Mouse (Mus musculus) forebrain, postnatal 0 days (tissue): ENCODE measurements at regions not wholly inside any gene's neighbourhood (a gene's known extent, or its start where the extent isn't known, plus 50 kb on each side); places are given as distances from the start of the nearest gene placed in this dataset.
A peak's percentile ranks its signal among the peaks of the same experiment; 100 is the strongest.

Source experiments
- ATAC-seq: fragments of 200-750 bp; cut with Nextera tagmentation; 2 replicates; pipeline ENCODE4 v1.8.0; 2017; ENCODE audit warnings: mild to moderate bottlenecking, moderate library complexity
- DNase-seq: peaks from one replicate; pipeline ENCODE4 v3.0.0-alpha.2; 2015
- H3K27ac ChIP-seq: fragments of 300-500 bp; sonication (generic); 2 replicates; pipeline ENCODE4 v1.5.1; 2014; ENCODE audit warnings: low read depth, mild to moderate bottlenecking, antibody characterized with exemption, low read length, moderate library complexity, mixed read lengths
- H3K27me3 ChIP-seq: fragments of 300-500 bp; sonication (generic); 2 replicates; pipeline ENCODE4 v1.6.1; 2014; ENCODE audit warnings: mild to moderate bottlenecking, low read length, mixed read lengths; ENCODE audit not compliant: insufficient read depth
- H3K36me3 ChIP-seq: fragments of 300-500 bp; sonication (generic); 2 replicates; pipeline ENCODE4 v1.6.1; 2014; ENCODE audit warnings: mild to moderate bottlenecking, moderate library complexity; ENCODE audit not compliant: insufficient read depth
- H3K4me1 ChIP-seq: fragments of 300-500 bp; sonication (generic); 2 replicates; pipeline ENCODE4 v1.6.1; 2014; ENCODE audit warnings: antibody characterized with exemption; ENCODE audit not compliant: insufficient read depth
- H3K4me2 ChIP-seq: fragments of 300-500 bp; sonication (generic); 2 replicates; pipeline ENCODE4 v1.6.1; 2014; ENCODE audit warnings: low read depth, mild to moderate bottlenecking, moderate library complexity
- H3K4me3 ChIP-seq: fragments of 300-500 bp; sonication (generic); 2 replicates; pipeline ENCODE4 v1.5.1; 2014; ENCODE audit warnings: low read depth, low read length, mixed read lengths
- H3K9ac ChIP-seq: fragments of 300-500 bp; sonication (generic); 2 replicates; pipeline ENCODE4 v1.6.1; 2014; ENCODE audit warnings: mild to moderate bottlenecking
- H3K9me3 ChIP-seq: fragments of 300-500 bp; sonication (generic); 2 replicates; pipeline ENCODE4 v1.6.1; 2016; ENCODE audit warnings: low read length
- CTCF ChIP-seq: sonication (generic); IDR thresholded peaks from 2 replicates; pipeline ENCODE4 v1.5.1; 2016; ENCODE audit warnings: antibody characterized with exemption, control low read depth, low read depth
- WGBS: fragments of 180-500 bp; shearing (Covaris S2); extraction: QIAGEN DNeasy Blood & Tissue Kit; methylation state at CpG from one replicate; pipeline ENCODE4 v1.1.7; 2014; 5-methylcytosine and 5-hydroxymethylcytosine counted together

DNA sequence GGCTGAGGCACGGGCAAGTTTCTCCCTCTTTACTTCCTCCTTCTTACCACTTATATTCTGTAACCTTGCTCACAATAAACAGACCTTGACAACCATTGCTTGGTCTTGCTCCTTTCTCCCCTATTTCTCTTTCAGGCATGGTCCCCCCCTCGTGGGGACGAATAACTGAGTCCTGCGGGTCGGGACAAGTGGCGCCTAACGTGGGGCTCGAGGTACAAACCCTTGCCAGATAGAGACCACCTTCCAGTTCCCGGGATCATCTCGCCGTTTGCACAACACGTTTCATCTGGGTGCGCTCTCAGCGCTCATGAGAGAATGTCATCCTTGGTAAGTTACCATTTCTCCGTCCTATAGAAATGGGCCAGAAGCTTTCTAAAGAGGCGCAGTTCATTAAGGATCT lies 79.6 kb upstream of the Foxn3 start:
- no peaks in the 10 kb centered on the region for H3K36me3 ChIP-seq

DNA sequence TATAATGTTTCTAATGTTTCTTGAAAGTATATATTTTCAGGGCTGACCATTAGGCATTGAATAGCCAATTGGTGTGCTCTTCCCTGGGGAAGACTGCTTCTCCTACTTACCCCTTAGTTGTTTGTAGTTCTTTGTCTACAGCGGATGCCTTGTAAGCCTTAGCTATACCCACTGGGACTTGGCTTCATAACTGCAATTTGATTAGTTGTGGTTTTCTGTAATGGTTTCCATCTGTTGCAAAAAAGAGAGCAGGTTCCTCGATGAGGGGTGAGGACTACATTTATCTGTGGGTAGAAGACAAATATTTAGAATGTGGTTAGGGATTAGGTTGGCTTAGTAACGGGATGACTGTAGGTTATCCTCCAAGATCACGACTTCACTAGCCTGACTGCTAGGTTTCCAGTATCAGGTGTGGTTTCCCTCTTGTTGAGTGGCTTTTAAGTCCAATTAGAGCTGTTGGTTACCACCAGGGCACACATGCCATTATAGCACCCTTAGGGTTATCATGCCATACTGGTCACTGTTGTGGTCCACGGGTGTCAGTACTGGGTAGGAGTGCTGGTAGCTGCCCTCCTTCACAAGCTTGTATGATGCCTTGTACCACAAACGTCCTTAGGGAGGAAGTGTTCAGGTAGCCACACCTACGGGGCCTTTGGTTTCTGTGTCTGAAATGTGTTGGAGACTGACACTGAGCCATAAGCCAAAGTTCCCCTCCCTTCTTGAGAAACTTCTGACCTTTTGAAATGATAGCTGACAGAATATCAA lies 78.9 kb upstream of the Foxn3 start:
- H3K4me3 ChIP-seq: no peak overlapping the region
- TF ChIP-seq CTCF: no peak
- no peaks in the 10 kb centered on the region for H3K27me3 ChIP-seq
- ATAC-seq (no peak), DNase-seq (no peak)
- no peaks in the 10 kb centered on the region for H3K9me3 ChIP-seq
- H3K36me3 ChIP-seq: no peaks in the 10 kb centered on the region
- 79% methylated on average over 7 of the region's 7 CpGs for WGBS
- no peak overlapping the region for H3K4me2 ChIP-seq
- peaks cover 9% of the 10 kb centered on the region; the same call in 1 of the 2 replicates for H3K4me1 ChIP-seq
- no peak overlapping the region for H3K27ac ChIP-seq
- H3K9ac ChIP-seq: no peak overlapping the region

More for the DNA sequence above, 79.6 kb upstream of the Foxn3 start:
- Histone ChIP-seq H3K27ac (no peak overlapping the region), H3K4me3 (no peak overlapping the region), H3K9me3 (no peaks in the 10 kb centered on the region), H3K4me2 (no peak overlapping the region), H3K4me1 (peaks cover 9% of the 10 kb centered on the region; the same call in 1 of the 2 replicates), H3K27me3 (no peaks in the 10 kb centered on the region), H3K9ac (no peak overlapping the region)
- WGBS: 96% methylated on average over 16 of the region's 16 CpGs
- no peak for TF ChIP-seq CTCF
- no peak for DNase-seq
- no peak for ATAC-seq

DNA sequence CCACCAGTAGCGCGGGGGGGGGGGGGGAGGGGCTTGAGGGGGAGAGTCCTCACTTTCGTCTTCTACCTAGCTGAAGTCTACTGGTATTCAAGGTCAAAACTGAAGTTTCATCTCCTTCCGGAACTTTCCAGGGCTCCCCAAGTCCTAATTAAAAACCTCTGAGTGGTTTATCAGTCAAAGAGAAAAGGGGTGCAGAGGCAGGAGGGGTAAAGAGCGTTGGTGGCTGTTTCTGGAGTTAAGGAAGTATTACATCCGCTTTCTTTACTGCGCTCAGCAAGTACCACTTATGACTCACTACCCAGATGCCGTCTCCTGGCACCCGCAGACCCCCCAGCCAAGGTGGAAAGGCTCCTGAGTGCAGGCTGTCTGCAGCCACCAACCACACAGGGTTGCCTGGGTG lies 77.9 kb upstream of the Foxn3 start:
- peak overlapping the region; percentile 42 for H3K4me2 ChIP-seq
- DNase-seq (peak; percentile 16), ATAC-seq (no peak)
- WGBS: 31% methylated on average over 7 of the region's 9 CpGs
- H3K27ac ChIP-seq: no peak overlapping the region
- H3K9ac ChIP-seq: 0 out of 2 replicates have a peak overlapping the region, but pooled peaks have one; percentile 10
- H3K4me3 ChIP-seq: peak overlapping the region; percentile 11
- no peaks in the 10 kb centered on the region for H3K27me3 ChIP-seq
- no peaks in the 10 kb centered on the region for H3K36me3 ChIP-seq
- no peak for TF ChIP-seq CTCF
- H3K9me3 ChIP-seq: no peaks in the 10 kb centered on the region
- peaks cover 9% of the 10 kb centered on the region; the same call in 1 of the 2 replicates for H3K4me1 ChIP-seq

DNA sequence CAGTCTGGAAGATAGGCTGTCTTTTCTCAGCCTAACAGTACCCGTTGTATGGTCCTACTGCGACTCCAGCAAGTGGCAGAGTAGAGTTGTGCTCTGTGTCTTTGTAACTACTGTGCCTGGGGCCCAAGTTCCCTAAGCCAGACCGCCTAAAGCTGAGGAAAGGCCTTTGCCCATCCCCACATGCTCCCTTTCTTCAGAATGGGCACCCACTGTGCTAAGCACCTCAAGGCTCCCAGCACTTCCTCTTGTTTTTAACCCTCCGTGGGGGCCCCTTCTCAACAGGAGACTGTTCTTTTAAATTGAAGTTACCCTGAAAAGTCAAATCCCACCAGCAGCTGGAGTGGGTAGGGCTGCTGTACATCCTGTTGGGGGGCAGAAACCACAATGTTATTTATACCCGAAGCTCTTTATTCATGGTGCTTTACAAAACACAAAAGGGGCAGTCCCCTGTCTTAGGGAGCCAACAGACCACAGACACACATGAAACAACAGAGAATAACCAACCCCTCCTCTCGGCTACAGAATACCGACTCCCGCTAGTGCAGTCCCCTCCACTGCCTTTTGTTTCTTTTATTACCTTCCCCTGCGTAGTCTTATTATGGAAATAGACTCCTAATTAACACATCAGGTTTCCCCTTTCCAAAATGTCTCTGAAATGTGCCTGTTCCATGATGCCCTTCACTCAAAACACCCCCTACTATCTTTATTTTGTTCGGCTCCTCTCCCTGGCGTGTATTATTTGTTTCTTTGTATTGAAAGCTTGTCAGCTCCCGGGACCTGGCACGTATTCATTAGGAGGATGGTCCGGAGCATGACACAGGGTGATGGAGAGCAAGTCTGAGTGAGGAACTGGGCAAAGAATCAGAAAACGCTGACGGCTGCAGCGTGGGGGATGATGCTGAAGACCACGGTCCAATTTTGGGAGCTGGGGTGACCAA lies 77.1 kb upstream of the Foxn3 start:
- H3K27ac ChIP-seq: peak overlapping the region; percentile 64
- DNase-seq (peak; percentile 64), ATAC-seq (peak; percentile 74)
- peaks cover 9% of the 10 kb centered on the region; the same call in 1 of the 2 replicates for H3K4me1 ChIP-seq
- no peaks in the 10 kb centered on the region for H3K36me3 ChIP-seq
- 3% methylated on average over 18 of the region's 18 CpGs for WGBS
- peak overlapping the region; percentile 42 for H3K4me2 ChIP-seq
- no peaks in the 10 kb centered on the region for H3K9me3 ChIP-seq
- peak overlapping the region; percentile 18 for H3K9ac ChIP-seq
- peak overlapping the region; percentile 11 for H3K4me3 ChIP-seq
- TF ChIP-seq CTCF: no peak
- no peaks in the 10 kb centered on the region for H3K27me3 ChIP-seq

DNA sequence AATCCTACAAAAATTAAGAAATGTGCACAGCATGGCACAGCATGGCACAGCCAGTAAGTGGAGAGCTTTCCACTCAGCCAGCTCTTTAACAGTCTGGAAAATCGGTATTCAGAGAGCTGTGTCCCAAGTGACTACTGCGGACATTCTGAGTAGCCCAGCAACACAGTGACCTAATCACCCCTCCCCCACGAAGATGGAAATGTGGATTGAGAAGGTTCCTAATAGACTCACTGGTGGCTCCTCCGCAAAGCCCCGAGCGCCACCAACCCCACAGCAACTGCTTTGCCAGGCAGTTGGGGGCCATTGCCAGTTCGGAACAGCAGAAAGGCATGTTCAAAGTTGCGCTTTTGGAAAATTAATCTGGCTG lies 76.4 kb upstream of the Foxn3 start:
- DNase-seq (no peak), ATAC-seq (peak; percentile 77)
- Histone ChIP-seq H3K9ac (peak overlapping the region; percentile 18; the same call in 1 of the 2 replicates), H3K4me3 (no peak overlapping the region), H3K27ac (peak overlapping the region; percentile 64; the same call in 1 of the 2 replicates), H3K27me3 (no peaks in the 10 kb centered on the region), H3K9me3 (no peaks in the 10 kb centered on the region), H3K4me2 (peak overlapping the region; percentile 42; the same call in 1 of the 2 replicates), H3K36me3 (no peaks in the 10 kb centered on the region), H3K4me1 (peaks cover 9% of the 10 kb centered on the region; the same call in 1 of the 2 replicates)
- 10% methylated on average over 8 of the region's 8 CpGs for WGBS
- no peak for TF ChIP-seq CTCF

DNA sequence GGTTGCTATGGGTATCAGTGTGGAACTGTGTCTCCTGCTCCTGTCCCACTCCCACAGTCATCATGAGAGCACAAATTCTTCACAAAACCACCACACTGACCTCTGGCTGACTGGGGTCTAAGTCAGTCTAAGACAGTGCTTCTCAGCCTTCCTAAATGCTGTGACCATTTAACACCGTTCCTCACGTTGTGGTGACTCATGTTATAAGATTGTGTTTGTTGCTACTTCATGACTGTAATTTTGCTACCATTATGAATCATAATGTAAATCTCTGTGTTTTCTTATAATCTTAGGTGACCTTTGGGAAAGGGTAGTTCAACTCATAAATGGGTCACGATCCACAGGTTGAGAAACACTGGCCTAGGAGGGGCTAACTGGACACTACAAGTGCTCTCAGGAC lies 75.7 kb upstream of the Foxn3 start:
- TF ChIP-seq CTCF: no peak
- Histone ChIP-seq H3K36me3 (no peaks in the 10 kb centered on the region), H3K9me3 (no peaks in the 10 kb centered on the region), H3K4me3 (no peak overlapping the region), H3K9ac (no peak overlapping the region), H3K4me2 (no peak overlapping the region), H3K27me3 (no peaks in the 10 kb centered on the region), H3K27ac (no peak overlapping the region), H3K4me1 (peaks cover 9% of the 10 kb centered on the region; the same call in 1 of the 2 replicates)
- DNase-seq: no peak
- no peak for ATAC-seq
- WGBS: 84% methylated on average over 3 of the region's 3 CpGs
